11 mouse cellular contexts compared by ENCODE assay signal in the genomic region with DNA sequence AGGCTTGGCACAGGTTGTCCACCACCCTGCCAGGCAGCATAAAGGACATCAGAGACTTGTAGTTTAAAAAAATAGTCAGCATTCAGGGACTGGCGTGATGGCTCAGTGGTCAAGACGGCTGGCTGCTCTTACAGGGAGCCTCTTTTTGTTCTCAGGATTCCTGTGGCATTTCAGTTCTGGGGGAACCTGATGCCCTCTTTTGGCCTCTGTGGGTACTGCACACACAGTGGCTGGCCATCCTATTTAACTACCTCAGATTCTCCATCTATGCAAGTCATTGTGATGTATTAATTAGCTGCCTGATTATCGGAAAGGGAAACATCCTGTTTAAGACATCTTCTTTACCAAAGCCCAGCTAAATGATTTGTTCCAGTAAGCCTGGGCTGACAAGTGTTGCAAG.
DNase-seq lines count a peak whose midpoint lies in the region; ATAC-seq and TF ChIP-seq lines count a peak whose summit lies in the region.
"Had no signal": no experiment of that assay in that cellular context is flagged by ENCODE, and none has a peak within 500 bp of the region (broad histone marks: within the 10 kb centered on the region; RNA-seq: fewer than 3 reads in every experiment).

No protein-coding gene starts in this region.

- H3K27ac ChIP-seq in liver, adult 2 months (replicated peaks; ENCODE audit: insufficient read depth, low read depth, low read length) = no peak overlapping the region
- H3K27ac ChIP-seq in liver, embryonic 11.5 days (ENCODE audit: low read depth, low read length) = no peak overlapping the region
- H3K27ac ChIP-seq in cortical plate, adult 2 months (ENCODE audit: insufficient read depth, low read length) = no peak overlapping the region
- H3K27ac ChIP-seq in intestine, embryonic 16.5 days (ENCODE audit: low read length) = no peak overlapping the region
- H3K27ac ChIP-seq: midbrain, embryonic 10.5 days had no signal

- ATAC-seq in liver, embryonic 11.5 days (replicated peaks; ENCODE audit: low FRiP score) = no peak
- ATAC-seq in intestine, embryonic 16.5 days = no peak

- 97% methylated on average over 3 of the region's 3 CpGs for WGBS in liver, adult 2 months
- WGBS in liver, embryonic 11.5 days = 86% methylated on average over 3 of the region's 3 CpGs
- 86% methylated on average over 3 of the region's 3 CpGs for WGBS in intestine, embryonic 16.5 days

- TF ChIP-seq CTCF in liver, adult 2 months (IDR thresholded peaks at IDR 0.05; ENCODE audit: low read depth, low read length) = peak; percentile 43; the same call in 1 of the 2 replicates
- peak; percentile 29; the same call in 1 of the 2 replicates for TF ChIP-seq CTCF in cortical plate, adult 2 months (IDR thresholded peaks at IDR 0.05; ENCODE audit: extremely low read depth, insufficient read depth, low read length)

- H3K79me2 ChIP-seq in liver, adult 2 months (ENCODE audit: control insufficient read depth, insufficient read depth, low read length) = no peaks in the 10 kb centered on the region

- no peak for TF ChIP-seq POLR2A in liver, adult 2 months (IDR thresholded peaks at IDR 0.05; ENCODE audit: extremely low read depth, insufficient read depth, low read length)
- TF ChIP-seq POLR2A in cortical plate, adult 2 months (IDR thresholded peaks at IDR 0.05; ENCODE audit: extremely low read depth, insufficient read depth, low read length) = no peak

- no peak overlapping the region for H3K4me3 ChIP-seq in liver, adult 2 months (ENCODE audit: insufficient read depth, low read depth, low read length)
- no peak overlapping the region for H3K4me3 ChIP-seq in liver, embryonic 11.5 days (ENCODE audit: low read depth, low read length)
- H3K4me3 ChIP-seq in cortical plate, adult 2 months (ENCODE audit: insufficient read depth, low read length) = no peak overlapping the region
- H3K4me3 ChIP-seq in intestine, embryonic 16.5 days (ENCODE audit: low read length) = no peak overlapping the region
- H3K4me3 ChIP-seq: midbrain, embryonic 10.5 days had no signal

- H3K4me1 ChIP-seq in liver, adult 2 months (ENCODE audit: control insufficient read depth, insufficient read depth, low read length) = no peaks in the 10 kb centered on the region
- no peaks in the 10 kb centered on the region for H3K4me1 ChIP-seq in liver, embryonic 11.5 days (replicated peaks; ENCODE audit: control insufficient read depth, insufficient read depth, low read length)
- no peaks in the 10 kb centered on the region for H3K4me1 ChIP-seq in cortical plate, adult 2 months (ENCODE audit: control insufficient read depth, insufficient read depth, low read length)
- H3K4me1 ChIP-seq in intestine, embryonic 16.5 days (ENCODE audit: control insufficient read depth, insufficient read depth, low read length) = no peaks in the 10 kb centered on the region
- H3K4me1 ChIP-seq: midbrain, embryonic 10.5 days had no signal

- H3K27me3 ChIP-seq in liver, adult 2 months (ENCODE audit: control insufficient read depth, insufficient read depth, low read length) = no peaks in the 10 kb centered on the region
- no peaks in the 10 kb centered on the region for H3K27me3 ChIP-seq in liver, embryonic 11.5 days (replicated peaks; ENCODE audit: control insufficient read depth, insufficient read depth, low read length)
- no peaks in the 10 kb centered on the region for H3K27me3 ChIP-seq in intestine, embryonic 16.5 days (replicated peaks; ENCODE audit: control insufficient read depth, insufficient read depth, low read length)

- H3K36me3 ChIP-seq in liver, adult 2 months (ENCODE audit: control insufficient read depth, insufficient read depth, low read length) = no peaks in the 10 kb centered on the region
- no peaks in the 10 kb centered on the region for H3K36me3 ChIP-seq in liver, embryonic 11.5 days (ENCODE audit: control insufficient read depth, insufficient read depth, low read length)
- H3K36me3 ChIP-seq in intestine, embryonic 16.5 days (ENCODE audit: control insufficient read depth, insufficient read depth, low read length) = no peaks in the 10 kb centered on the region
- H3K36me3 ChIP-seq: midbrain, embryonic 10.5 days had no signal

- DNase-seq in embryo, embryonic 10.5 days (ENCODE audit: low spot score) = peak; percentile 25
- no peak for DNase-seq in embryo, embryonic 9.5 days (ENCODE audit: extremely low spot score)
- no peak for DNase-seq in liver, adult 2 months (ENCODE audit: extremely low read depth, low read depth, low spot score)
- no peak for DNase-seq in liver, embryonic 11.5 days (ENCODE audit: low spot score)
- DNase-seq in A20 (ENCODE audit: low read depth, low spot score) = peak; percentile 38
- no peak for DNase-seq in right cerebral cortex, adult 2 months (ENCODE audit: low spot score in 2 of 2)
- DNase-seq: adrenal gland, adult 2 months; kidney, adult 18-20 months had no signal

- H3K9me3 ChIP-seq in liver, embryonic 11.5 days (ENCODE audit: control insufficient read depth, low read length) = no peaks in the 10 kb centered on the region
- H3K9me3 ChIP-seq in intestine, embryonic 16.5 days (ENCODE audit: control insufficient read depth, low read length) = no peaks in the 10 kb centered on the region
- H3K9me3 ChIP-seq: midbrain, embryonic 10.5 days had no signal

- H3K4me2 ChIP-seq in liver, embryonic 11.5 days = no peak overlapping the region
- H3K4me2 ChIP-seq in intestine, embryonic 16.5 days (ENCODE audit: low read depth, low read length) = no peak overlapping the region

- H3K9ac ChIP-seq in liver, adult 2 months (ENCODE audit: low read depth, low read length) = no peak overlapping the region
- H3K9ac ChIP-seq in liver, embryonic 11.5 days (ENCODE audit: low read depth, low read length) = no peak overlapping the region
- no peak overlapping the region for H3K9ac ChIP-seq in intestine, embryonic 16.5 days (ENCODE audit: low read depth, low read length)

Comparison
In these comparisons a context has a peak if more than half of its experiments do, and no peak if none do; other contexts are left out.
1. DNase-seq: peak in embryo, embryonic 10.5 days (single experiment) and A20 (single experiment); none in embryo, embryonic 9.5 days (single experiment), liver, adult 2 months (single experiment), liver, embryonic 11.5 days (single experiment) and right cerebral cortex, adult 2 months (0 of 2).